Comparison of ENCODE assay signal across 8 mouse cellular contexts in the genomic region with DNA sequence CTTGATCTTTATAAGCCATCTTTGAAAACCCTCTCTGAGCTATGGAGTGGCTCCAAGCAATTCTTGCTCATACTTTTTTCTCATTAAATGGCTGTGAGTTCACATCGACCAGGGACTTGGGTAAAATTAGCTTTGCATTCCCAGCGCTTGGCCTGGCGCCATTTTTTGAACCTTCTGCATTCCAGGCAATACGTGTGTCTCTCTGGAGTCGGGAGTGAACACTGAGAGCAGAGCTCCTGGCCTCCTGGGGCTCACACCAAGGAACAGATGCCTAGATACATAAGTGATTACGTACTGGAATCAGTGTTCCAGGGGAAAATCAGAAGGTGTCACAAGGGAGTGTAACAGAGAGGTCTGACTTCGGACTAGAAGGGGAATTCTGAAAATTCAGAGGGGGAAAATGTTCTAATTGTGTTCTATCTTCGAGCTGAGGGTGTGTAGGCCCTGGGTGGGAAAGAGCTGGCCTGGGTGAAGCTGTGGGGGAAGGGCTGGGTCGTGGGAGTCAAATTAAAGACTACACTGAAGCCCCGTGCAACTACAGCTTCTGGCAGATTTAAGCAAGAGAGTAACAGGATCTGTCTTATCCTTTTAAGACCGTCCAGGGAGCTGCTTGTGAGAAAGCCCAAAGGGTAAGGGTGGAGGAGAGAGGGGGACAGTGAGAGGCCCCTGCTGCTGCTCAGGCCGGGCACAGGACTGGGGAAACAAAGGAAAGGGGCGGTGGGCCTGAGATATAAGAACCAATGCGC.
DNase-seq lines count a peak whose midpoint lies in the region; ATAC-seq lines count a peak whose summit lies in the region.

No protein-coding gene starts in this region.

- peaks cover 2% of the 10 kb centered on the region; the same call in 1 of the 2 replicates for H3K4me1 ChIP-seq in forebrain, embryonic 11.5 days (replicated peaks; ENCODE audit: control insufficient read depth, insufficient read depth, low read length)
- H3K4me1 ChIP-seq in forebrain, embryonic 16.5 days (replicated peaks; ENCODE audit: control insufficient read depth, insufficient read depth, low read length), result peaks cover 21% of the 10 kb centered on the region
- H3K4me1 ChIP-seq in intestine, embryonic 16.5 days (ENCODE audit: control insufficient read depth, insufficient read depth, low read length), result peaks cover 17% of the 10 kb centered on the region
- H3K4me1 ChIP-seq in midbrain, embryonic 14.5 days (ENCODE audit: control insufficient read depth, insufficient read depth, low read length), result peaks cover 21% of the 10 kb centered on the region

- no peak for DNase-seq in forebrain, embryonic 11.5 days (ENCODE audit: low spot score)
- DNase-seq in cerebellum, adult 9-10 months, result peak; percentile 78
- DNase-seq in heart, adult 11 months, result peak; percentile 97
- peak; percentile 62 for DNase-seq in midbrain, embryonic 14.5 days
- DNase-seq in thymus, postnatal 25 days, result no peak
- no peak for DNase-seq in spleen, postnatal 10 days (ENCODE audit: low spot score in 2 of 2)

- H3K27me3 ChIP-seq in forebrain, embryonic 11.5 days (ENCODE audit: control insufficient read depth, insufficient read depth, low read length), result no peaks in the 10 kb centered on the region
- no peaks in the 10 kb centered on the region for H3K27me3 ChIP-seq in forebrain, embryonic 16.5 days (replicated peaks; ENCODE audit: control insufficient read depth, insufficient read depth, low read length)
- H3K27me3 ChIP-seq in intestine, embryonic 16.5 days (replicated peaks; ENCODE audit: control insufficient read depth, insufficient read depth, low read length), result no peaks in the 10 kb centered on the region
- no peaks in the 10 kb centered on the region for H3K27me3 ChIP-seq in midbrain, embryonic 14.5 days (ENCODE audit: control insufficient read depth, insufficient read depth, low read length)

- H3K4me3 ChIP-seq in forebrain, embryonic 11.5 days (ENCODE audit: low read depth, low read length), result no peak overlapping the region
- H3K4me3 ChIP-seq in forebrain, embryonic 16.5 days (replicated peaks; ENCODE audit: low read length), result no peak overlapping the region
- H3K4me3 ChIP-seq in intestine, embryonic 16.5 days (ENCODE audit: low read length), result no peak overlapping the region
- no peak overlapping the region for H3K4me3 ChIP-seq in midbrain, embryonic 14.5 days (replicated peaks; ENCODE audit: low read depth, low read length)

- no peak for ATAC-seq in forebrain, embryonic 11.5 days (replicated peaks; ENCODE audit: low FRiP score)
- no peak for ATAC-seq in forebrain, embryonic 16.5 days
- ATAC-seq in intestine, embryonic 16.5 days, result peak; percentile 23; the same call in 1 of the 2 replicates
- ATAC-seq in midbrain, embryonic 14.5 days (ENCODE audit: low FRiP score, low TSS enrichment), result no peak

- 49% methylated on average over 14 of the region's 14 CpGs for WGBS in forebrain, embryonic 11.5 days
- 42% methylated on average over 14 of the region's 14 CpGs for WGBS in forebrain, embryonic 16.5 days
- WGBS in intestine, embryonic 16.5 days, result 46% methylated on average over 14 of the region's 14 CpGs
- WGBS in midbrain, embryonic 14.5 days, result 37% methylated on average over 14 of the region's 14 CpGs

- no peak overlapping the region for H3K4me2 ChIP-seq in forebrain, embryonic 11.5 days (ENCODE audit: low read depth, low read length, severe bottlenecking)
- no peak overlapping the region for H3K4me2 ChIP-seq in forebrain, embryonic 16.5 days (ENCODE audit: low read length)
- H3K4me2 ChIP-seq in intestine, embryonic 16.5 days (ENCODE audit: low read depth, low read length), result no peak overlapping the region
- H3K4me2 ChIP-seq in midbrain, embryonic 14.5 days (ENCODE audit: low read length), result no peak overlapping the region

- no peaks in the 10 kb centered on the region for H3K9me3 ChIP-seq in forebrain, embryonic 11.5 days (ENCODE audit: control insufficient read depth, low read length)
- H3K9me3 ChIP-seq in forebrain, embryonic 16.5 days (ENCODE audit: control insufficient read depth, low read length), result no peaks in the 10 kb centered on the region
- no peaks in the 10 kb centered on the region for H3K9me3 ChIP-seq in intestine, embryonic 16.5 days (ENCODE audit: control insufficient read depth, low read length)
- no peaks in the 10 kb centered on the region for H3K9me3 ChIP-seq in midbrain, embryonic 14.5 days (ENCODE audit: control insufficient read depth, low read length)

- peak overlapping the region; percentile 18; the same call in 1 of the 2 replicates for H3K27ac ChIP-seq in forebrain, embryonic 11.5 days (ENCODE audit: low read depth, low read length)
- no peak overlapping the region for H3K27ac ChIP-seq in forebrain, embryonic 16.5 days (ENCODE audit: low read length)
- H3K27ac ChIP-seq in intestine, embryonic 16.5 days (ENCODE audit: low read length), result peak overlapping the region; percentile 59; the same call in 1 of the 2 replicates
- 0 out of 2 replicates have a peak overlapping the region, but pooled peaks have one; percentile 34 for H3K27ac ChIP-seq in midbrain, embryonic 14.5 days (replicated peaks; ENCODE audit: low read depth, low read length)

- no peaks in the 10 kb centered on the region for H3K36me3 ChIP-seq in forebrain, embryonic 11.5 days (ENCODE audit: control insufficient read depth, insufficient read depth, low read length)
- H3K36me3 ChIP-seq in forebrain, embryonic 16.5 days (ENCODE audit: control insufficient read depth, insufficient read depth), result no peaks in the 10 kb centered on the region
- H3K36me3 ChIP-seq in intestine, embryonic 16.5 days (ENCODE audit: control insufficient read depth, insufficient read depth, low read length), result no peaks in the 10 kb centered on the region
- no peaks in the 10 kb centered on the region for H3K36me3 ChIP-seq in midbrain, embryonic 14.5 days (ENCODE audit: control insufficient read depth, insufficient read depth, low read length)

- H3K9ac ChIP-seq in forebrain, embryonic 11.5 days (ENCODE audit: low read length), result no peak overlapping the region
- no peak overlapping the region for H3K9ac ChIP-seq in forebrain, embryonic 16.5 days (replicated peaks; ENCODE audit: low read depth, low read length)
- H3K9ac ChIP-seq in intestine, embryonic 16.5 days (ENCODE audit: low read depth, low read length), result no peak overlapping the region
- H3K9ac ChIP-seq in midbrain, embryonic 14.5 days (replicated peaks; ENCODE audit: low read length), result no peak overlapping the region

Comparison
In these comparisons a context has a peak if more than half of its experiments do, and no peak if none do; other contexts are left out.
1. DNase-seq: peak in cerebellum, adult 9-10 months (single experiment), heart, adult 11 months (single experiment) and midbrain, embryonic 14.5 days (single experiment); none in forebrain, embryonic 11.5 days (single experiment), thymus, postnatal 25 days (single experiment) and spleen, postnatal 10 days (0 of 2).